Mouse (Mus musculus) retina, postnatal 7 days (tissue): ENCODE measurements around the gene Hif3a.

Experiments
- DNase-seq: peaks from one replicate; pipeline ENCODE4 v3.0.0-alpha.2; 2012; ENCODE audit warnings: low read depth, low spot score

The Hif3a gene

DNA sequence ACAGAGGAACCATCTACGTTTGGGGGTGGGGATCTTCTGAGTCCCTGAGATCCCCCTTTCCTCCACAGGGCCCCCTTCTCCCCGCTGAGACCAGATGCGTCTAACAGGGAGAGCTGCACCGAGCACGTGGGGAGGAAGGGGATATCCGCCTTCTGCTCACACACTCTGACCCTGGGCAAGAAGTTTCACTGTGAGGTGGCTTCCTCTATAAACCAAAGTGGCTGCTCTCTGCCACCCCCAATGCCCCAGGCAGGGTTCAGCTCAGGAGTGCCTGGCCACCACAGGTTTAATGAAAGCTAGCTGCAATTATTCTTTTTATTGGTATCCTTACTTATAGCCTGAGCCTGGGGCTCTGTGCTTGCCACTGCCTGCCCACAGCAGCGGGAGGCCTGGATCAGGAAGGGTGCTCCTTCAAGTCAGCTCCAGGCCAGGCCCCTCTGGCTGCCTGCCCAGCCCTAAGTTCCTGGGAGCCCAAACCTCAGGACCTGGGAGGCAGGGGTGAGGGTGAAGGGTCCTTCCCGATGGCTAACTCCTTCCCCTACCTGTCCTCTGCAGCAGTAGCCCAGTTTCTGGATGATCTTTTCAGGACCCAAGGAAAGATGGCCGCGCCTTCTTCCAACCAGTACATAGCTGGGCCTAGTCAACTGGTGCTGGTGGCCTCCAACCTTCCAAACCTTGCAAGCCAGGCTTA is 37.3 kb downstream of the Hif3a start:
- DNase-seq, result no peak

DNA sequence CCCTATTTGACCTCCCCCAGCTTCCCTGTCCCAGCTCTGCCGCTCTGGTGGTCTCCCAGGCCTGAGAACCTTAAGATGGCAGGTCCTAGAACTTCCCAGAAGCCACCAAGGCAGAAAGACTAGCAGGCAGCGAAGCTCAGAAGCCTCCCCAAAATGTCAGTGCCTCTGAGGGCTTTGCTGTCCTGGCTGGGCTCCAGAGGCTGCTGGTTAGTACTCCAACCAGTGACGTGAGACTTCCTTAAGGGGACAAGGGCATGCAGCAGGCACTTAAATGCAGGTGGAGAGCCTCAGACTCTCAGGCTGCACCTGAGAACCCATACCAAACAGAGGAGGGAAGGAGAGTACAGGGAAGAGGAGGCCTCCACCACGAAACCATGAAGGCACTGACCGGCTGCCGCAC is 38.1 kb downstream of the Hif3a start:
- DNase-seq, result no peak

DNA sequence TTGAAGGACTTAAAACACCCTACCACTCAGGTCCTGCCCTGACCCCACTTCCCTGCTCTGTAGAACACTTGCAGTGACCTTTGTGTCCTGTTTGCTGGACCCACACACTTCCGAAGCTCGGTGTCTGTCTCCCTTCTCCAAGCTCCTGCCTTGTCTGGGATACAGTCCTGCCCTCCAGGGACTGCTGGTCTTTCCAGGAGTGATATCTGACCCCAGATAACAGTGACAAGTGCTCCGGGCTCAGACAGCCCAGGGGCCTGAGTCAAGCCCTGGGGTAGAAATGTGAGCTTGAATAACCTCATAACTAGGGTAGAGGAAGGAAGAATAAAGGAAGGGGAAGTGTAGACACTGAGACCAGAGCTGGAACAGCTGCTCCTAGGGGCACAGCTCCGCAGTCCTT is 38.5 kb downstream of the Hif3a start:
- no peak for DNase-seq

DNA sequence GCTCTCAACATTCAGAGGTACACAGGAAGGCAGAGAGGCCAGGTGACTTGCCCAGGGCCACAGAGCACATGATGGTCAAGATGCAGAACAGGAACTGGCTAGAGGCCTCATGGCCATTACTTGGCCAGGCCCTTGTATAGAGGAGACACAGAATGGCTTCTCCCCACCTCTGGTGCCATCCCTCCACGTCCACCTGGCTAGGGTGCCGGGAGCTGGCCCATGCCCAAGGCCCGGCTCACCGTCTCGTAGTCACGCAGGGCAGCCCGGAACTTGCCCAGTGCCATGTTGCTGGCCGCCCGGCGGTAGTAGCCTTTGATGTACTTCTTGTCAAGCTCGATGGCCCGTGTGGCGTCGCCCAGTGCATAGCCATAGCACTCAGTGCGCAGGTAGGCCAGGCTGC is 40.1 kb downstream of the Hif3a start:
- DNase-seq, result no peak

DNA sequence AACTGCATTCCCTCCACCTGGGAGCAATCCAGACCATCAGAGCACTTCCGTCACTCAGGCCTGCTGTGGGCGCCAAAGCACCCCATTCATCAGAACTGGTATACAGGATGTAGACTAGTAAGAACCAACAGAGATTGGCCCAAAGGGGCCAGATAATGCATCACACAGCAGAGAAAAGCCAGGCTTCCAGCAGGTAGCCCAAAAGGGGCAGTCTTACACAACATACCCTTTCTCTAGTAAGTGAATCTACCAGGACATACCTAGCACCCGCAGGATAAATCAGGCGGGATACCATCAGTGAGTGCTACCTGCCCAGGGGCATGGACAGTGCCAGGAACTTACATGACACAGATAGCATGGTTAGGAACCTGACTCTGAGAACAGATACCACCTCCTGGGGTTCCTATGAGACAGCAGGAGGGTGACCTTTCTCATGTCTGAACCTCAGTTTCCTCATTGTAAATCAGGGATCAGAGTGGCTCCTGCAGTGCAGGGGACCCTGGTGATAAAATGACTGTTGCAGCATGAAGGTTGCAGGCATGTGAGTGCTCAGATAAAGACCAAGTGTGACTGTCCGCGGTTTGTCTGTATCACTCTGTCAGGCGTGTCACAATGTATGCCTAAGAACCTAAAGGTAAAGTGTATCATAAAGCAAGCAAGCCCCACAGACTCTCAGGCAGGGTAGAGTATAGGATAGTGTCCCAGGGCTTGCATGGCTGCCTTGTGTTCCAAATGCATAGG is 42.6 kb downstream of the Hif3a start:
- no peak for DNase-seq

DNA sequence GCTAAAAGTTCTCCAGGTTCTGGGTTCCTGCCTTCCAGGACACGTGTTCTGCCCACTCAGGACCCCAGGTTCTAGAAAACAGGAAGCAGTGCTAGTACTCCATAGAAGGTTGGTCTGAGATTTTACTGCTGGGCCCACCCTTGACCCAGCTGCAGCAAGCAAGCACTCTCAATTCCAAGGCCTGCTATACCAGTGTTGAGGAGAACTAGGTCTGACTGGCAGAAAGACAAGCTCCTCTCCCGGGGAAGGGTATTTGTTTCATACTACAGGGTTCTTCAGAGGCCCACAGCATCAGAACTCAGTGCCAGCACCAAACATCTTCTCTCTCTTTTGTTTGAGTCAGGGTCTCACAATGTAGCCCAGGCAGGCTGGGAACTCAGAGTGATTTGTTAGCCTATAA is 44.3 kb downstream of the Hif3a start:
- DNase-seq, result no peak

DNA sequence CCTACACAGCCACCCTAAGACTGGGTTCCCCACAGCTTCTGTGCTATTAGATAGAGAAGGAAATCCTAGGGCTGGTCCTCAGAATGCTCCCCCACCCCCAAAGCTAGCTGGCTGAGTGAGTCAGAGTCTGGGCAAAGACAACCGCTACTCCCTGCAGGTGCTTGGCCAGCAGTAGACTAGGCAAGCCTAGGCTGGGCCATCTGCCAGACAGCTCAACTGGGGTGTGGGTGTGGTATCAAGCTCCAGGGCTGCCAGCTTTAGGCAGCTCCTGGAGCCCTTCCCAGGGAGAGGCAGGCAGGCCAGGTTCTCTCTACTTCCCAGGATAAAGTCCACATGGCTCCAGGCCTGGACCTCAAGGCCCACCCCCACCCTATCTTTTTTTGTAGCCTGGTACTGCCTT is 45.2 kb downstream of the Hif3a start:
- no peak for DNase-seq

DNA sequence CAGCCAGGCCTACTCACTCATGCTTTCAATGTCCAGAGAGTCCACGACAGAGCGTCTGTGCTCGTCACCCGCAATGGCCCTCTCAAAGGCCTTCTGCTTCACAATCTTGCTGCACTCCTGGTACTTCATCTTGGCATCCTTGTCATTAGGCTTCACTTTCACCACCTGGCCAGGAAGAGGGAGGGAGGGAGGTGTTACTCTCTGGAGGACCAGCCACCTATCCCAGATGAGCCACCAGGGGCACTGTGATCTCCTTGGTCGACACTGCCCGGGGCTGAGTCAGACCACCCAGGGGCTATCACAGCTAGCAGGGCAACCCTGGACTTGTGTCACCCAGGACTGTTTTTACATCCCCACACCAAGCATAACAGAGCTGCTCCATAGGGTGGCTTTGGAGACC is 46.8 kb downstream of the Hif3a start:
- DNase-seq, result no peak

DNA sequence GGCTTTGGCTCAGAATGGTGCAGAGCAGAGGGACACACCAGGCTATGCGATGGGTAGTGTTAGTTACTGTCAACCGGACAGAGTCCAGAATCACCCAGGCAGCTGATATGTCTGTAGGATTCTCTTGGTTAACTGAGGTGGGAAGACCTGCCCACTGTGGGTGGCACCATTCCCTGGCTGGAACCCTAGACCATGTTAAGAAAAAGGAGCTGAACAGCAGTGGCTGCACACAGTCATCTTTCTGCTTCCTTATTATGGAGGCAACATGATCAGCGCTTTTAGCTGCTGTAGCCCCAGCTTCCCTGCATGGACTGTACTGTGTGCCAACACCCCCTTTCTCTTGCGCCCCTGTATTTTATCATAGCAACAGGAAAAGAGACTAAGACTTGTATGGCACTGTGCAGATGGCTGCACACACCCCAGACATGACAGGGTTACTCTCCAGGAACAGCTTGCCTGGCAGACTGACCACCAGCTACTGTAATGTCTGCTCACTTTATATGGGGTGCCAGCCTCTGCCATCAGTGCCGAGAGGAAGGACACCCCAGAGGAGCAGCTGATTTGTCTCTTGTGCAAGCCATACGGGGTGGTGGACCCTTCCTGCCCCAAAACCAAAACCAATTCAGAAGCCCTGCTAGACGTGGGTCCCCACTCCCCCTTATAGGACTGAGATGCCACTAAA is 50.2 kb downstream of the Hif3a start:
- DNase-seq, result no peak

DNA sequence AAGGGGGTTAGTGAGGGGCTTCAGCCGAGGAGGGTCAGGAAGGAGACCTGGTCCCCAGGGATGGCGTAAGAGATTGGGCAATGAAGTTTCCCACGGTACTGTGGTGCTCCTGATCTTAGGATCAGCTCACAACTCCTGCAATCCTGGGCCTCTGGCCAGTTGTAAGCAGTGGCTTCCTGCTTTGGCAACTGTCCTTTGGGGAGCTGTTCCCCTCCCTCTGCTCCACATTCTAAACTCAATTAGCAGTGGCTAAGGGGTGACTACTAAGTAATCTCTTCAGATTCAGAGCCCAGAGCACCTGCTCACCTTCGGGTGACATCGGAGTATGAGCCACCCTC is 52.2 kb downstream of the Hif3a start:
- DNase-seq, result no peak

DNA sequence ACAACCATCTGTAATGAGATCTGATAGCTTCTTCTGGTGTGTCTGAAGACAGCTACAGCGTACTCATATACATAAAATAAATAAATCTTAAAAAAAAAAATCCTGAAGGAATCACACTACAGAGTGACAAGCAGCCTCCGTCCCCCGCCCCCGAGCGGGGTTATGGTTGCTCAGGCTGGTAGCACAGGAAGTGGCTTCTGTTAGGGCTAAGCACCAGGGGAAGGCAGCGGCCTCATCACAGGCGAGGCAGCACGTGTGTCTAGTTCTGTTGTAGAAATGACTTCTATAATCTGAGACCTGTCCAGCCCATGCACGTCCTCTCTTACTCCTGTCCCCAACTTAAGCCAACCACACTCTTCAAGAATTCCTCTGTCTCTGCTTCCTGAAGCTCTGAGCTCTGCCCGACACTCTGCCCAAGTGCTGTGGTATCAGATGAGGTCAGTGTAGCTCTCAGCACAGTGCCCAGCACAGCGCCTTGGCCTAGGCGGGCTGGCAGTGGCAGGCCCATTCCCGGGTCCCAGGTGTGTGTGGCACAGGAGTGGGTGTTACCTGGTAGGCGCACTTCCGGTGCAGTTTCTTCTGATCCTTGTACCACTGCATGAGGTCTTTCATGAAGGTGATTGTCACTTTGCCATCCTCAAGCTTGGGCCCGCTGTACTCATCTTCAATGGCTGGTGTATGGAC is 52.8 kb downstream of the Hif3a start:
- no peak for DNase-seq

DNA sequence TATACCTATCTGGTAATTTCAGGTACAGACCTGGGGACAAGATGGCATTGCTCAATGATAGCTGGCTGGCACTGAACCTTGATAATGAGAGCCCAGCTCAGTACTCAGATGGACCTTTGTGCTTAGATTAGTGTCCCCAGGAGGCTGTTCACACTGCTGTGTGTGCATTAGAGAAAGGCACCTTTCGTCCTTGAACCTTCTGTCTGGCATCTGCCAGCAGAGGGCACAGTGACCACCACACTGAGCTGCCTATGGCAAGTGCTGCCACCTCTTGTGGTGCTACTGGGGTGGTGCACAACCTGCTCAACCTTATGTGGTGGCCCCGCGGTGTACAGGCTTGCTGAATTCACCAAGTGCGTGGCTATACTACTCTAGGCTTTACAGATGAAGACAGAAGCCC is 54.9 kb downstream of the Hif3a start:
- peak; percentile 45 for DNase-seq

DNA sequence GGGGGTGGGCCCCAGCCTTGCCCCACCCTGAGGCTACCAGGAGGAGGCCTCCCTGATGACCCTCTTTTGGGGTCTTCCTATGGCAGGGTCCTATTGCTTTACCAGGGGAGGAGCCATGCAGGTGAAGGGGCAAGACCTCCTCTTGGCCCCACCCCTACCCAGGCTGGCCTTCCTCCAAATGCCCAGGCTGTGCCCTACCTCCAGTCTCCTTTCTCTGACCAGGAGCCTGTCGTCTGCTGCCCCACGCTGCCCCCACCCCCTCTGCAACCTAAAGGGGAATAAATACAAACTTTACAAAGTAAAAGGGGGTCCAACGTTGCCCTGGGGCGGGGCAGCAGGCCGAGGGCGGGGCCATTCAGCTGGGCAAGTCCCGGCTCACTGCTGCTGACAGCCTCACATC is 57.5 kb downstream of the Hif3a start:
- no peak for DNase-seq

DNA sequence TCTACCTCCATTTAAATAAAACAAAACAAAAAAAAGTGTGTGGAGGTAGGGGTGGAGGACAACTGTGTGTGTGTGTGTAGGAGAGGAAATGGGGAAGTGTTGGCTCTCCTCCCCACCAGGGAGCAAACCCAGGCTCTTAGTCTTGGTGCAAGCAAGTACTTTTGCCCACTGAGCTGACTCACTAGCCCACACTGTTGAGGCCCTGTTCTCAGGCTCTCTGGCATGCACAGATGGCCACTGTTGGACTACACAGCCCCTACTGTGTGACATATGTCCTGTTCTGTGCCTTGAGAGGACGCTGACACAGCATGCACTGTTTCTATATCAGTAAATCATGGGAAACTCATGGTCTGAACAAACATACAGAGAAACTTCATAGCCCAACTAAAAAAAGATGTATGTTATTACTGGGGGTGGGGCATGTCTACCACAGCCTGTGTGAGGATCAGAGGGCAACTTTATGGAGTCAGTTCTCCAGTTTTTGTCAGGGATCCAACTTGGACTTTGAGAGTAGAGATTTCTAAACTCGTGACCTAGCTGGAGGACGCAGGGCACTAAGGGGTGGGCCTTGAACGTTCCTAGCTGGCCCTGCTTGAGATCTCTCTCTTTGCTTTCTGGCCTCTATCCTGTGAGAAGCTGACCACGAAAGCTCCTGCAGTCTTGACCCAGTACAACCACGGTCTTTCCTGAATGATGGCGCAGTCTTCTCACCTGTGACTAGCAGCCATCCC is 58.8 kb downstream of the Hif3a start:
- no peak for DNase-seq

DNA sequence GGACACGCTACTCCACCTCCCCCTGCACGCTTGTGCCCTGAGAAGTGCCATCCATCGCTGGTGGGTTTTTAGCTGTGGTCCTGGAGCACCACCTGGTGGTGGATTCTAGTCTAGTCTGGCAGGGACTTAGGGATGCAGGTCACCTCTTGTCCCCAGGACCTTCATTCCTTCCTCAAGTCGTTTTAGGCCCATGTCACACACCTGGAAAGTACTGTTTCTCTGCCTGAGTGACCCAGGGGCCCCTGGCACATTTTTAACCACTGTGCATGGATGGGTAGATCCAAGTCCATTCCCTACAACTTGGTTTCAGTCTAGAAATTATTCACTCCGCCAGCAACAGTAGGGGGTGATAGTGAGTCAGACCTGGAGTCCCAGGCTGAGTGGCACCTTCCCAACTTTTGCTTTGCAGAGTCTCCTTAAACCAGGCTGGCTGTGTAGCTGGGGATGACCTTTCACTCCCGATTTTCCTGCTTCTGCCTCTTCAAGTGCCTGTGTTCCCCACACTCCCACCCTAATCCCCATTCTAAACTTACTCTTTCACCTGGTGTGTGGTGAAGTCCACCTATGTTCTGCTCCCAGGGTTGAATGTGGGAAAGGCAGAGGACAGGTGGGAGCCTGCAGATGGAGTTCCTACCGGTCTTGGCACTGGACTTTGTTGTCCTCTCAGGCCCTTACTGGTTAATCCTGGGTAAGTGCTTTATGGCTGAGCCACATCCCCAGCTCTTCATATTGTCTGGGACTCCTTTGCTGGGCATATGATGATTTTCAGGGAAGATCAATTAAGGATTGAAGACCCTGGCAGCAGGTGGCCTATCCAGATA is 59.6 kb downstream of the Hif3a start:
- DNase-seq, result peak; percentile 77

DNA sequence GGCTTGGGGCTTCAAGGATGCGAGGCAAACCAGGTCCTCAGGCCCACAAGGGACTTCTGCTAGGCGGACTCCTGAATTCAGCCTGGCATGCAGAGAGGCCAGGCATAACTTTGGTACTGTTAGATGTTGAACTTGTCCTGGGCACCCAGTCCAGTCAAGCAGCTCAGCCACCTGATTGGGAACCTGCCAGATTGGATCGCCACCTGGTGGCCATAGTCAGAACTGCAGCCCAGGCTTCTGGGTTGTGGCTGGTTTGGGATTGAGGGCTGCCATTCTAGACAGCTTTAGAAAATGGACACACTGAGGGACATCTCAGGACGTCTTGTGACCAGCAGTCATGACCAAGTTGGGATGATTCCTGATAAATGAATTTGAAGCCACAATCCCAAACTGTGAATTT is 62.6 kb downstream of the Hif3a start:
- peak; percentile 65 for DNase-seq

DNA sequence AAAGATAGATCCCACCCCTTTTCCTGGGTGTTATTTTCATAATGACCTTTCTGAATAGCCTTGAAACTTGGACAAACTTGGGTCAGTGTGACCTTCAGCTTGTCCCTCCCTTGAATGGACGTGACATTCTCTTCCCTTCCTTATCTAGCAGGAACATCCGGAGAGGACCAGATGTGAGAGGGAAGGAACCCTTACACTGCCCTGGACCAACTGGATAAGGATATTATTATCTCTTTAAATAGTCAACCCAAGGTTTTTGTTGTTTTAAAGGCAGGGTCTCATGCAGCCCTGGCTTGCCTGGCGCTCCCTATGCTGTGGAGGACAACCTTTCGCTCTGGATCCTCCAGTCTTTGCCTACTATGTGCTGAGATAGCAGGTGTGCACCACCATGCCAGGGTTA is 63.0 kb downstream of the Hif3a start:
- no peak for DNase-seq

DNA sequence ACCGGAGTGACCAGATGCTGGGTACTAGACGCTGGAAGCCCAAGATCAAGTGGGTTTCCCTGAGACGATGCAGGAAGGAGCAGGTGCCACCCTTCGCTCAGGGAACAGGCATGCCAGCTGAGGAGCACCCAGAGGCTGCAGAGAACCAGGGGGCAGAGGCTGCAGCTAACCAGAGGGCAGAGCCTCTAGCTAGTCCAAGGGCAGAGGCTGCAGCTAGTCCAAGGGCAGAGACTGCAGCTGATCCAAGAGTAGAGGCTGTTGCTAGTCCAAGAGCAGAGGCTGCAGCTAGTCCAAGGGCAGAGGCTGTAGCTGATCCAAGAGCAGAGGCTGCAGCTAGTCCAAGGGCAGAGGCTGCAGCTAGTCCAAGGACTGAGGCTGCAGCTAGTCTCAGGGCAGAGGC is 66.9 kb downstream of the Hif3a start:
- DNase-seq, result no peak

DNA sequence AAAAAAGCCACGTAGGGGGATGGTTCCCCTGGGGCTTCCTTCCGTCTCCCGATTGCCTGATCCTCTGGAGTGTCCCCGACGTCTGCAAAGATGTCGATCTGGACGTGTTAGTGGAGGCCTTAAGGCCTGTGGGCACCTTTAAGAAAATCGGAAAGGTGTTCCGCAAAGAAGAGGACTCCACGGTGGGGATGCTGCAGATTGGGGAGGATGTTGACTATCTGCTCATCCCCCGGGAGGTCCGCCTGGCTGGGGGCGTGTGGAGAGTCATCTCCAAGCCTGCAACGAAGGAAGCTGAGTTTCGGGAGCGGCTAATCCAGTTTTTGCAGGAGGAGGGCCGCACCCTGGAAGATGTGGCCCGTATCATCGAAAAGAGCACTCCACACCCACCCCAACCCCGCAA is 67.8 kb downstream of the Hif3a start:
- no peak for DNase-seq

DNA sequence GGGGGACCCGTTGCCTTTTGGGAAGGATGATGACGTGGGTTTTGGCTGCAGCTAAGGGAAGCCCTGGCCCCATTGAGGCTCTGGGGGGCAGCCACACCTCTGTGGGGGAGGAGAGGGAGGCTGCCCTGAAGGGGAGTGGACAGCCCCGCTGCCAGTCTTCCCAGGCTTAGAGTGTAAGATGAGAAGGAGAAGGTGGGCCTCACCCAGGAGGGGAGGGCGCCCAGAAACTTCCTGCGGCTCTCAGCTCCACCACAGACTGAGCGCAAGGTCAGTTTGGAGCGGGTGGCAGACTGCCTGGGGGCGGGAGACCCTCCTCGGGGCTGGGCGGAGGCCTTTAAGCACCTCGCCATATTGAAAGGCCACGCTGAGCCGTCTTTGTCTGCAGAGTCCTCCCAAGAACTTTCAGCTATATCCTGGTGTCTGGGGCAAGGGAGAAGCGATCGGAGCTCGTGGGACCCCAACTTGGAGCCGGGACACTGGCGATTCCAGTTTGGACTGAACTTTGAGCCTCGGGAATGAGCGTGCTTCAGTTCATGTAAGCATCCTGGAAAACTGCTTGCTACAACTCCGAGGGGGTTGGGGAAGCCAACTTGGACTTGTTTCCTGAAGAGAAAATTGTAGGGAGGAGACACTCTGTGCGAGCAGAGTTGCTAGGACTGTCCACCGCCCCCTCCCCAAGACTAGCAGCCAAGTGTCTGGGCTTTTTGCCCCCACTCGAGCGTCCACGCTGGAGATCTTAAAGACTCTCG is 68.4 kb downstream of the Hif3a start:
- DNase-seq, result no peak
